Mouse (Mus musculus): ENCODE measurements at regions not wholly inside any gene's neighbourhood (a gene's known extent, or its start where the extent isn't known, plus 50 kb on each side); places are given as distances from the start of the nearest gene placed in this dataset.

DNA sequence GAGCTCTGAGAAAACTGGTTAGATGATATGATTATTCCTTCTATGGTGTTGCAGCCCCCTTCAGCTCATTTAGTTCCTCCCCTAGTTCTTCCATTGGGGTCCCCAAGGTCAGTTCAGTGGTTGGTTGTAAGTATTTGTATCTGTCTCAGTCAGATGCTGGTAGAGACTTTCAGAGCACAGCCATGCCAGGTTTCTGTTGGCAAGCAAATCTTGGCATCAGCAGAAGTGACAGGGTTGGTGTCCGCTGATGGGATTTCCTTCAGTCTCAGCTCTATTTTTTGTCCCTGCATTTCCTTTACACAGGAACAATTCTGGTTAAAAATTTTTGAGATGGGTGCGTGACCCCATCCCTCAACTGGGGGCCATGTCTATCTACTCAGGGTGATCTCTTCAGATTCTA, 55.3 kb upstream of the Spaca1 start:
- DNase-seq (ENCODE audit: low read depth) = no peak

DNA sequence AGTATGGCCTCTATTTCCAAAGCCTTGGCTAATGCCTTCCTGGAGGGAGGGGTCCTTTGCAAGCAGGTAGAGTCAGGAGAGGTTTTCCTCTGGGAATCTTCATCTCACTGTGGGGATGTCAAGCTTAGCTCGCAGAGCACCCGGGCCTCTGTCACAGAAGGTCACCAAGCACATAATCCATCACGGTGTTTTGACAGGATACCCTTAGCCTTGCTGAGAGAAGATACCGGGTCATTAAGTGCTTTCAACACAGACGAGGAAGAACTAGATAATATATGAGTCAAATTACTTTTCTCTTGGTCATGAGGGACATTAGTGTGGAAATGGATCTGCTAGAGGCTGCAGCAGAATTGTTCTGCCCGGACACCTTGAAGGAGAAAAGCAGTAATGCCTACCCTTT, 64.3 kb upstream of the Spaca1 start:
- DNase-seq (ENCODE audit: low read depth) = no peak

DNA sequence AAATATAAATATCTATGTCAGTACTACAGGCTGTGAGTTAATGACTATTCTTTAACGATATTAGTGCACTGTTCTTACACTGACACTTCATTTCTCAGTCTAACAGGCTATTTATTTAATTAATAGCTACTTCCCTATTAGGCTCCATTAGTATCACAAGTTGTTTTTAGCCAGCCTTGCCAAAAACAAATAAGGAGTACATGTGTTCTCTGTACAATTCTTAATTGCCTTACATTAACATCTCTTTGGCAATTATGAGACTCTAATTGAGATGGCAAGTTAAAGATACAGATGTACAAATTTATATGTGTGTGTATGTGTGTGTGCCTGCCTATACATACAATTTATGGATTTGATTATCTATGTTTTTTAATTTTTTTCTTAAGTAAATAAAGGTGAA, 67.1 kb upstream of the Spaca1 start:
- DNase-seq (ENCODE audit: low read depth) = no peak

DNA sequence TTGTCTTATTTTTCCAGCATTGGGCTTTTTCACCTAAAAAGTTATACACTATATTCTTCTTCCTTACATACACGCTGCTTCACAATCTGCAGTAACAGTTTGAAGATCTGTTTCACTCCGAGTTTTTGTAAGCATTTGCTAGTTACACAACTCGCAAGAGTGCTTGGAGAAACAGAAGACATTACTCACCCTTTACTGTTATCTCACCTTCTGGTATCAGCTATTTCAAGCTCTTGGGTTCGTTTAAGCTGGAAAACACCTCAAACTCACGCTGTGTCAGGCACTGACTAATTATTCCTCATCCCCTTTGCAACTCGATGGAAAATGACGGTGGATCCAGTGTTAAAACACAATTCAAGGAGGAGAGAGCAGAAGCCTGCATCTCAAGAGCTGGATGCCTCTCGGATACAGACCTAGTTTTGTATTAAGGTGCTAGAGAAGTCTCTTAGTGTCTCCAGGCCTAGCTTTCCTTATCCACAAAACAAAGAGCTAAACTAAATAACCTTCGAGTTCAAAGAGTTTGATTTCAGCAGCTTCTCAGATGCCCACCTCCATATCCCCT, 73.0 kb upstream of the Spaca1 start:
- no peak for DNase-seq (ENCODE audit: low read depth)

DNA sequence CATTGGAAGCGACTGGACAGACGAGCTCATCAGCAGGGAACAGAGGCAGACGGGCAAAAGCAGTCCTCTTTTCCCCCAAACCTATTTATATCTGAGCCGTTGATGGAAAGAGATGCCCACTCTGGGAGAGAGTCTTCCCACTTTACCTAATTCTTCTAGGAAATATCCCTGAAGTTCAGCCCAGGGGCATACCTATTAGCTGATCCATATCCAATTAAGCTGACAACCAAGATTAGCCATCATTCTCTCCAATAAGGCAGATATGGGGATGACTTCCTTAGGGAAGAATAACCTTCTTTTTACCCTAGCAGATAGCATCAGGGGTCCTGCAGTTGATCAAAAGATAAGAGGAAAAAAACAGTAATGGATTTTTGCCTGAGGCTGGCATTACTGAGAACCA, 78.2 kb upstream of the Spaca1 start:
- DNase-seq (ENCODE audit: low read depth) = no peak

DNA sequence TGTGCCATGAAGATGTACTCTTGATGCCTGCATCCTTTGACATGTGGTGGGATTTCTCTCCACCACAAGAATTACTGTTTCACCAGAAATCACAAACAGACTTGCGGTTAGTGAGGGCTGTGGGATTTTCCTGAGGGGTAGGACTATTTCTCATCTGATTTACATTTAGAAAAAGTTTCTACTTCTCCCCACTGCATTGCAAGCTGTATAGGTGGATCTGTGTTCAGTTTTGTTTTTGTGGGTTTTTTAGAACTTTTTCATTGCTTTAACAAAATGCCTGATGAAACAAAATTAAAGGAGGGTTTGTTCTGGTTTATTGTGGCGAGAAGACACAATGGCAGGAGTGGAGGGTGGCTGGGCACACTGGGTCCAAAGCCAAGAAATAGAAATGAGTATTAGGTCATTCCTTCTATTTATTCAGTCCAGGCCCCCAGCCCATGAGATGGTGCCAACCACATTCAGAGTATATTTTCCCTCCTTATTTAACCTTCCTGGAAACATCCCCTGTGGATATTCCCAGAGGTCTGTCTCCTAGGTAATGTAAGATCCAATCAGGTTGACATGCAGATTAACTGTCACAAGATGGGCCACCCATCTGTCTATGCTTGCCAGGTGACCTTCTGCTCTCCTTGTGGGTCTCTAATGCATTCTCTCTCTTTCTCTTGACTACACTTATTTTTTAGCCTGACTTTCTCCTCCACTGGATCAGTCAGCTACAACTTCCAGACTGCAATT, 96.3 kb upstream of the Spaca1 start:
- no peak for DNase-seq (ENCODE audit: low read depth)

DNA sequence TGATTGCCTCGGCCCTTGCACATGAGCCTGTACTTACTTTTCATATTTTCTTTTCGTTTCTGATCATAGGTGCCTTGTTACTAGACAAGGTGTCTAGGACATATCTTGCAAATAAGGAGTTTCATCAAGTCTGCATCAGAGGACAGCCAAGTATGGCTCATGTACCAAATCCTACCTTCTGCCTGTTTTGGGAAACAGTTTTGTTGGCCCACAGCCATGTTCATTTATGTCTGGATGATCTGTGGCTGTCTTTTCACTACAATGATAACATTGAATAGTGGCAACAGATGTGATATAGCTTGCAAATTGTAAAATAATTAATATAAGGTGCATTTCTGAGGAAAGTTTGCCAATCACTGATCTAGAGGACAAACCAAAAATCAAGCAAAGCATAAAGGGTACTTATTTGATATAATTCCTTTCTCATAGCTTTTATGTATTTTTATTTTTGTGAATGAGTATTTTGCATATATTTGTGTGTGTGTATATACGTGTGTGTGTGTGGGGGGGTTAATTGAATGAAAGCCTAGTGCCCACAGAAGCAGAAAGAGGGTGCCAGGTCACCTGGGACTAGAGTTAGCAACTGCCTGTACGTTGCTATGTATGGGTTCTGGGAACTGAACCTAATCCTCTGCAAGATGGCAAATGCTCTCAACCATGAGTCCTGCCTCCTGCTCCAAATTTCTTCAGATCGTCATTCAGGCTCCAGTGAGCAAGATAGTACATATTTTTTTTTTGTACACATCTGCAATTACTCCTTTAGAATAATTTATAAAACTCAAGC, 99.2 kb upstream of the Spaca1 start:
- no peak for DNase-seq (ENCODE audit: low read depth)

DNA sequence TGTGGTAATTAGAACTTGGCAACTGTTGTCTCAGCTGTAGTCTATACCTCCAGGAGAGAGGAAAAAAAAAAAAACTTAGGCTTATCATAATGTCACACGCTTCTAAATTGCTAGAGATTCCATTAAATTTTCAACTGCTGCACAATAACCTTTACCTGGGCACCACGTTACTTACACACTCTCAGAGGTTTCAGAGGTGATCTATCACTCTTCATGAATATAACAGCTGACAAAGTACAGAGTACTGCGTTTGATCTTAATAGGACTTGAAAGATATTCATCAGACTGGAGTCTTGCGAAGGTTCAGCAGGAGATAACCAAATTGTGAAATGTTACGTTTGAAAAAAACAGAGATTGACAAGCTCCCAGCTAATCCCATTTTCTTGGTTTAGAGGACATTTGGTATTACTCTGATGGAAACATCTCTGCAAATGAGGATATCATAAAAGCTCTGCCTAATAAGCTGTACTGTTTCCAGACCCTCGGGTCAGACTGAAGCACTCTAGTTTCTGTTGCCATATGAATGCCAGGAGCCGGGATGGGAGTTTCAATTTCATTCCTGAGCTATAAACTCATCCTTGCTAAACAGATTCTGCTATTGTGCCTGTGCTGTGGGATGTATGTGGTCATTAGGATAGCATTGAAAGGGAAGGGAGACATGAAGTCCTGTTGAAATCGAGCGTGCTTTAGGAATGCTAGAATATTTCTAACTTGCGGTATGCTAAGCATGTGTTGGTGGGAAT, 101.8 kb upstream of the Spaca1 start:
- DNase-seq (ENCODE audit: low read depth) = no peak

DNA sequence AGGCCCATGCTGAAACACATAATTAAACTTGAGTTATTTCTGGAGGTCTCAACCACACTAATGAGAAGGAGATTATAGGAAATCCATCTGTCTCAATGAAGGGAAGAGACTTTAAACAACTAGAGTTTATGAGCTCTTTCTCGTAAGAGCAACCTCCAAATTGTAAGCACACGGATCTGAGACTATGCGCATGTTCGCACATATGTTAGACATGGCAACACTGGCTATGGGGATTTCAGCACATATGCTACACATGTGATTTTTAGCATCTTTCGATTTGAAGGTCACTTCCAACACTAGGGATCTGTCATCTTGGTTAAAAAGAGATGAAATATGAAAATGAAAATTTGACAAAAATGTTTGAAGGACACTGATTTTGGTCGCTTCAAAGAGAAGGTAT, 105.5 kb upstream of the Spaca1 start:
- no peak for DNase-seq (ENCODE audit: low read depth)

DNA sequence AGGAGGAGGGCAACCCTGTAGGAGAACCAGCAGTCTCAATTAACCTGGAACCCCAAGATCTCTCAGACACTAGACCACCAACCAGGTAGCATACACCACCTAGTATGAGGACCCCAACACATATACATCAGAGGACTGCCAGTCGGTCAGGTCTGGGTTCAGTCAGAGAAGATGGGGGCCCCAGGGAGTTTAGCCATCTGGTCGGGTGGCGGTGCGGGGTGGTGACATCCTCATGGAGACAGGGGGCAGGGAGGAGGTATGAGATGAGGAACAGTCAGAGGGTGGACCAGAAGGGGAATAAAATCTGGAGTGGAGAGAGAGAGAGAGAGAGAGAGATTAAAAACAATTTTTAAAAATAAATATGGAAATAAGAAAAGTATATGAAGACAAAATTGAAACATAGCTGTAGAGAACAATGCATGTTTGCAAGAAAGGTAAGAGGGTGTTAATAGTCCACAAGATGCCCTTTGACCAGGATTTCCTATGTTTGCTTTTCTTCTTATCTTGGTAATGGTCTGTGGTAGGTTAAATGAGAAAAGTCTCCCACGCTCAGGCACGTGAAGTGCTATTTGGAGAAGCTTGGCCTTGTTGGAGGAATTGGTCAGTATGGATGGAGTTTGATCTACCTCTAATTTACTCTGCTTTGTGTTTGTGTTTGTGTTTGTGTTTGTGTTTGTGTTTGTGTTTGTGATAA, 108.0 kb upstream of the Spaca1 start:
- DNase-seq (ENCODE audit: low read depth) = no peak

DNA sequence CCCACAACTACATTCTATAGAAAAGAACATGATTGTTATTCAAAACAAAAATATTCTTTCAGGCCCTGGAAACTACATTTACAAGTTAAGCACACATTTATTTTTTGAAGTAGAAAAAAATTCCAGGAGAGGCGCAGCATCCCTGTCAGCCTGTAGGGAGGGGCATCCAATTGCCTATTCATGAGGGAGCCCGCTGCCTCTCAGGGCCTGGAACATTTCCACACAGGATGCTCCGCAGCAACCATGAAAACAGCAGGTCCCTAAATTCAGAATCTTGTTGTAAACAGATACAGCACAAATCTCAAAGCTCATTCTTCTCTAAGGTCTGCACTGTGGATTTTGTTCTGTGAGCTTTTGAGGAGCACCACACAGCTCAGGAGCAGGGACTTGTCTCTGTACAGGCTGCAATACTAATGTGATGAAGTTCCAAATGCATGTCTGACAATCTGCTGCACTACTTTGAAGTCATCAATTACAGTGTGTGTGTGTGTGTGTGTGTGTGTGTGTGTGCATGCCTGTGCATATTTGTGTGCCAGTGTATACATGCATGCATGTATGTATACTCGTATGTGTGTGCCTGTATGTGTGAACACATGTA, 121.4 kb upstream of the Spaca1 start:
- DNase-seq (ENCODE audit: low read depth) = no peak

DNA sequence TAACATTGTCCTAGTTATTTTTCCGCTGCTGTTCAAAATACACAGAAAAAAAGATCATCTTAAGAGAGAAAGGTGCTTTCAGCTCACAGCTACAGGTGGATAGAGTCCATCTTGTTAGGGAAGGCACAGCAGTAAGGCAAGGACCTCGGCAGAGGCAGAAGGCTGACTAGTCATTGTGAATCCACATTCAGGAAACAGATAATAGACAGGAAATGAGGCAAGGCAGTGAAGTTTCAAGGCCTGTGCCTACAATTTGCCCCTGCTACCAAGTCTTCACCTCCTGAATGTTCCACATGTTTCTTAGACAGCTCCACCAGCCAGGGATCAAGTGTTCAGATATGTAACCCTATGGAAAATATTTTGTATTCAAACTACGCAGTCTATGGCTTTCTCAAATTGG, 122.0 kb upstream of the Spaca1 start:
- DNase-seq (ENCODE audit: low read depth) = no peak

DNA sequence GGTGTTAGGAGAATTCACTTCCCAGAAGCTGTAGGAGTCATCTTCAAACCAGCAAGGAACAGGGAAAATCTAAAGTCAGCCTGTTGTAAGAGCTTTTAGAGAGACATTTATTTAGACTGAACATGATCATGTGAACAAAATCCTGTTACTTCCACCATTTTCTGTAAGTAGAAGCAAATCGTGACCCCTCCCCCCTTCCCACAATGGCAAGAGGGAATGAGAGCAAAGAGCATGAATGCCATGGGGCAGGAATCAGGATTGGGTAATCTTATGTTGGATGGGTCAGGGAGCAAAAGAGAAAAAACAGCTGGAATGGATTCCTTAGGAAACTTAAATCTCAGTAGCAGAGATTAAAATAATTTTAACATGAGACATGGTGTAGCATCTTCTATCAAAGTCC, 127.4 kb upstream of the Spaca1 start:
- no peak for DNase-seq (ENCODE audit: low read depth)

DNA sequence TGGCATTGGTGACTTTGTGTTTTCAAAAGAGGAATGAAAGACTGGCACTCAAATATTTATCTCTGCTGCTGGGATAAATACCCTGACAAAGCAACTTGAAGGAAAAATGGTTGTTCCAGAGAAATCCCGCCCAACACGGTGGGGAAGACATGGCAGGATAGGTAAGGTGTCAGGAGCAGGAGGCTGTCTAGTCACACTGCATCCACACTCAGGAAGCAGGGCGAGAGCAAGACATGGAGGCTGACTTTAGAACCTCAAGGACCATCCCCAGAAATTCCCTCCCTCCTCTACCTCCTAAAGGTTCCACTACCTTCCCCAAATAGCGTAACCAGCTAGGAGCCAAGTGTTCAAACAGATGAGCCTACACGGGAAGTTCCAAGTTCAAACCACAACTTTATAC, 136.5 kb upstream of the Spaca1 start:
- DNase-seq (ENCODE audit: low read depth) = no peak

DNA sequence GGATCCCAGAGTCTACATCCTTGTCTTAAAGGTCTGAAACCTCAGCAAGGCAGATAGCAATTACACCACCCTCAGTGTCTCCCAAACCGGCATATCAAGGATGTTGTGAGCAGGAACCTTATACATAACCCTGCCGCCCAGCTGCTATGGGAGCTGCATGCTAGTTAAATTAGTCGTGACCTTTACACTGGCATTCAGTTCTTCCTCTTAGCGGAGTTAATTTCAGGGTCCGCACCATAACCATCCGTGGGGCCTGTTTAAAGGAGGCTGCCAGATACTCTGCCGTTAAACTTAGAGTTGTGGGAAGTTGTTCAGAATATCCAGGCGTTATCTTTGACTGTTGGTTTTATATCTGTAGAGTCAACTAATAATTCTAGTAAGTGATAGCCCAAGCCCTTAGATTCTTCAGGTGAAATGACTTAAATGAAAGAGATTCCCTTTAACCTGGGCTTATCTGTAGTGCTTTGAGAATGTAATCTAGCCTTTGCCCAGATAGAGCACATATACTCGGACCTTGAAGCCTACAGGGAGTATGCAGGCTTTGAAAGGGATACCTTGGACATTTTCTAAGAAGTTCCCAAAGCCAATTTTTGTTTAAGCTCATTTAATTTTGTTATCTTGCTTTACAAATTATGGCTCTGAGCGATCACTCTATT, 153.3 kb upstream of the Spaca1 start:
- DNase-seq (ENCODE audit: low read depth) = no peak

DNA sequence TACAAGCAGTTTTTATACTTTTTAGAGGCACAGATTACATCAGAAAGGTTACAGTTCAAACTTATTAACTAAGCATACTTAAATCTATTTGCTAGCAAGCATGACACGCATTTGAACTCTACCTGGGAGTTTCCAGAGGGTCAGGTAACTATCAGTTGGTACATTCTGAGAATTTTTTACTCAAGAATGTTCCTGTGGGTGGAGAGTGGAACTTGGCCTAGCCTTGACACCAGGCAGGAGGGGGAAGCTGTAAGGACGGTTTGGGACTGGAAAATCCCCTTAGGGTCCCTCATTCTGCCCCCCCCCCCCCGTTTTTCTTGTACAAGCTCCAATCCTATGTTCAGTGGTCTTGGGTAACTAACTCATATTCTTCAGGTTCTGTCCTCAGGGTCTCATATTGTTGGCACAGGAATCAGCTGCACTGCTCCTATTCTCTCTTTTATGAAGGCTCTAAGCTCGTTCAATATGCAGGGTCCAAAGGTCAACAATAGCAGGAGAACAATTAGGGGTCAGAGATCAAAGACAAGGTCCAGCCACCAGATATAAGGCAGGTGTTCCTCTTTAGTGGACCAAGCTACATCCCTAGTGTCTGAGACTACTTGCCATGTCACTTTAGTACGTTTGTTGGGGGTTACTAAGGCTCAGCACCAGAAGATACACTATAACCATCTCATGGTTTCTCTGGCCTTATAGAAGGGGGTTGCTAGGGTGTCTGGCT, 159.3 kb upstream of the Spaca1 start:
- no peak for DNase-seq (ENCODE audit: low read depth)

DNA sequence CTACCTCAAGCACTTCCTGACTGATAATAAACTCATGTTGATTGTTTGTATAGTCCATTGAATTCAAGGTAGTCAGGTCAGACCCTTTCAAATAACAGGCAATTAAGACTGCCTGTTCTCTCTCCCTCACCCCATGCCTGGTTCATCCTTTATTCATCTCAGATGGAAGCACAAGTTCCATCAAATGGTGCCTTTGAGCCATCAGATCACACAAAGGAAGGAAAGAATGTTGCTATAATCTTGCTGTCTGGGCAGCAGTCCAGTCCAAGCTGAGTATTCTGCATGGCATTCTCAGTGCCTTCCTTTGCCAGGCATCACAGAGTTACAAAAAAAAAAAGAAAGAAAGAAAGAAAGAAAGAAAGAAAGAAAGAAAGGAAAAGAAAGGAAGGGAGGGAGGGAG, 163.7 kb upstream of the Spaca1 start:
- no peak for DNase-seq (ENCODE audit: low read depth)

DNA sequence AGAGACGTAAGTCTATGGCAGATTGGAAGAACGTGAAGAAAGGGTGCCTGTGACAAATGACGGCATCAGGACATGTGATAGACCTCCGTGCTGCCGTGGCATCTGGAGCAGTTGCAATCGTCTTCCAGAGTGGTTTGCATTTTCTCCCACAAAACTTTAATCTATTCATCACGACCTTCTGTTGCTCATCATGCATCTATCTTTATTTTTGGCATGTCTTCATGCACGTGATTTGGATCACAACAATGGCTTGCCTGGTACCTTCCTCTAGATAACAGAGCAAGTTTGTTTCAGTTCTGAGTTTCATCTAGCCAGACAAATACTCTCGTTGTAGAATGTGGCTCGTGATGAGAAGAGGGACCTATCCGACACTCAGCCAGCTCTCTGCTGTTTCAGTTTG, 164.4 kb upstream of the Spaca1 start:
- no peak for DNase-seq (ENCODE audit: low read depth)

DNA sequence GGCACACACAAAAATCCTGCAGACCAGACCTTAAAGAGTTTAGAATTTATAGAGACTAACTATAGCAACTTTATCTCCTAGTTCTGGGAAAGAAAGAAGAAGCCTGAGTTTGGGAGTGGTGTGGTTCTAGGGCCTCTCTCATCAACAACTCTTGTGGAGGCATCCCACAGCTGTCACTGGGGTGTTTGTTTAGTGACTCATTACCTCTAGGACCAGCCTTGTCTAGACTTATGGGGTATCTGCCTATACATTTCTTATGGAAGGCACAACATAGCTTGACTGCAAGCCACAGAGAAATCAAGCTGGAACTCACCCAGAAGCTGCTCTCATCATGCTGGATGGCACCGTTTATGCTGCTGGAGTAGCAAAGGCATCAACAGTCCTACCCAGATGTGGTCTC, 171.9 kb upstream of the Spaca1 start:
- DNase-seq (ENCODE audit: low read depth) = no peak

DNA sequence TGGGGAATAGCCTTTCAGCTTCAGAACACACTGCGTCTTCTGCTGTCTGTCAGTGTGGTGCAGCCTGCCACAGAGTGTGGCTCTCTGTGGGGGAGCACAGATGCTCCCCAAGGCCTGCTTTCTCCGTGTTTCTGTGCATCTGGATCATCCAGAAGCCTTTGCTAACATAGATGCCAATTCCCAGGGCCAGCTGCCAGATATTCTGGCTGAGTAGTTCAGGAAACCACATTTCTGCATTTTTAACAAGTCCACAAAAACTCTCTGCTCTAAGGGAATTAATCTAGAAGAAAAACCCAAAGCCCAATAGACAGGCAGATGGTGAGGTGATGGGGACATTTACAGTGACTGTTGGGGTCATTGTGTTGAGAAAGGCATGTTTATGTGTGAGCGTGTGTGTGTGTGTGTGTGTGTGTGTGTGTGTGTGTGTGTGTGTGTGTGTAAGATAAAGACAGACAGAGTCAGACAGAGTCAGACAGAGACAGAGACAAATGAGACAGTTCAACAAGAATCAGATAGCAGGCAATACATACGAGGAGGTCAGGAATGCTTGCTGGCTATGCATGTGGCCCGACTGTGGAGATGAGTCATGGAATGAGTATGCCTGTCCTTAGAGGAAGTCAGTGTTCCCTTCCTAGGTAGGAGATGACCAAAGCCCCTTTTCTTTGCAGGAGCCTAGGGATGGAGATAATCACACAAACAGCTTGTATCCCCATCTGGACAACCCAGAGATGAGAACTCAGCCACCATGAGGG, 176.3 kb upstream of the Spaca1 start:
- DNase-seq (ENCODE audit: low read depth) = no peak
